Mouse (Mus musculus): ENCODE results near the gene Eif3g.

DNA sequence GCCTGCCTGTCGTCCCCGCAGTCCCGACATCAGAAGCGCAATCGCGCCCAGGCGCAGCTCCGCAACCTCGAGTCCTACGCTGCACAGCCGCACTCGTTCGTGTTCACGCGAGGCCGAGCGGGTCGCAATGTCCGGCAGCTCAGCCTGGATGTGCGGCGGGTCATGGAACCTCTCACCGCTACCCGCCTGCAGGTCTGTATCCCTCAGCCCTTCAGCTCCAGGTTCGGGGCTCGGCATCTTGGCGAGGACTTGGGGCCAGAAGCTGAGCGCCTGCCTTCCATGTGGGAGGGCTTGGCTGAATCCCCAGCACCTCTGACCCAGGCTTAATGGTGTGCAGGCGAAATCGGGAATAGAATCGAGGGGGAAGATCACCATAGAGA, 10.0 kb downstream of the Eif3g start:
- TF ChIP-seq CTCF (IDR thresholded peaks at IDR 0.05; ENCODE audit: low read depth, low read length), result no peak
- no peak for TF ChIP-seq GATA1 (IDR thresholded peaks at IDR 0.05; ENCODE audit: borderline replicate concordance, low read length)
- TF ChIP-seq POLR2AphosphoS5 (IDR thresholded peaks at IDR 0.05; ENCODE audit: insufficient replicate concordance, low read depth, low read length), result peak; percentile 67; the same call in 1 of the 2 replicates

Measured in G1E (cell line).